Mouse (Mus musculus) heart, postnatal 0 days (tissue): ENCODE results near the gene Stox2. TPM values are rescaled to one million over a fixed set of nuclear protein-coding genes. Genes with fewer than 3 reads are reported as not detected.
A peak's percentile ranks its signal among the peaks of the same experiment; 100 is the strongest.

Experiments used
- ATAC-seq: fragments of 200-750 bp; cut with Nextera tagmentation; 2 replicates; pipeline ENCODE4 v1.8.0; 2017; ENCODE audit warnings: low read depth, moderate number of reproducible peaks, moderate library complexity; ENCODE audit not compliant: insufficient read depth
- DNase-seq: peaks from one replicate; pipeline ENCODE4 v3.0.0-alpha.2; 2016; ENCODE audit warnings: low spot score
- H3K27ac ChIP-seq: fragments of 300-500 bp; sonication (generic); 2 replicates; pipeline ENCODE4 v1.5.1; 2014; ENCODE audit warnings: low read depth, mild to moderate bottlenecking
- H3K27me3 ChIP-seq: fragments of 300-500 bp; sonication (generic); 2 replicates; pipeline ENCODE4 v1.6.1; 2014; ENCODE audit warnings: low read length, mixed read lengths; ENCODE audit not compliant: control insufficient read depth, insufficient read depth
- H3K36me3 ChIP-seq: fragments of 300-500 bp; sonication (generic); replicated peaks from 2 replicates; pipeline ENCODE4 v1.6.1; 2014; ENCODE audit warnings: low read length, mixed read lengths; ENCODE audit not compliant: control insufficient read depth, insufficient read depth
- H3K4me1 ChIP-seq: fragments of 300-500 bp; sonication (generic); 2 replicates; pipeline ENCODE4 v1.6.1; 2014; ENCODE audit warnings: antibody characterized with exemption; ENCODE audit not compliant: control insufficient read depth, insufficient read depth
- H3K4me2 ChIP-seq: fragments of 300-500 bp; sonication (generic); 2 replicates; pipeline ENCODE4 v1.6.1; 2014; ENCODE audit warnings: low read depth, mild to moderate bottlenecking, low read length, moderate library complexity
- H3K4me3 ChIP-seq: fragments of 300-500 bp; sonication (generic); 2 replicates; pipeline ENCODE4 v1.5.1; 2014; ENCODE audit warnings: low read depth, low read length
- H3K9ac ChIP-seq: fragments of 300-500 bp; sonication (generic); replicated peaks from 2 replicates; pipeline ENCODE4 v1.6.1; 2014; ENCODE audit warnings: low read depth, low read length, mixed read lengths
- H3K9me3 ChIP-seq: fragments of 300-500 bp; sonication (generic); replicated peaks from 2 replicates; pipeline ENCODE4 v1.6.1; 2016; ENCODE audit warnings: low read length; ENCODE audit not compliant: control insufficient read depth
- CTCF ChIP-seq: IDR thresholded peaks from 2 replicates; pipeline ENCODE4 v1.5.1; 2016; ENCODE audit warnings: antibody characterized with exemption, control low read depth, low read depth
- EP300 ChIP-seq: IDR thresholded peaks from 2 replicates; pipeline ENCODE4 v1.6.1; 2016; ENCODE audit warnings: antibody characterized with exemption, low read depth
- WGBS: fragments of 180-500 bp; shearing (Covaris S2); extraction: QIAGEN DNeasy Blood & Tissue Kit; methylation state at CpG from one replicate; pipeline ENCODE4 v1.1.7; 2014; 5-methylcytosine and 5-hydroxymethylcytosine counted together
- polyA plus RNA-seq: library from polyadenylated mRNA; unstranded; fragments of >200 nt; fragmentation: Nextera tagmentation; extraction: Ambion mirVana; gene quantifications from 2 replicates; pipeline ENCODE4 v1.2.1, GENCODE M21; 2015
- total RNA-seq: library from RNA; depleted of rRNA; stranded (reverse); fragments of >200 nt; gene quantifications from 2 replicates; pipeline ENCODE4 v1.2.3, GENCODE M21; 2014; ENCODE audit warnings: low replicate concordance; rRNA removed

Gene Stox2
- total and polyA plus RNA-seq, 2 experiments from 2014 or later = 6.2 to 12.7 TPM

DNA sequence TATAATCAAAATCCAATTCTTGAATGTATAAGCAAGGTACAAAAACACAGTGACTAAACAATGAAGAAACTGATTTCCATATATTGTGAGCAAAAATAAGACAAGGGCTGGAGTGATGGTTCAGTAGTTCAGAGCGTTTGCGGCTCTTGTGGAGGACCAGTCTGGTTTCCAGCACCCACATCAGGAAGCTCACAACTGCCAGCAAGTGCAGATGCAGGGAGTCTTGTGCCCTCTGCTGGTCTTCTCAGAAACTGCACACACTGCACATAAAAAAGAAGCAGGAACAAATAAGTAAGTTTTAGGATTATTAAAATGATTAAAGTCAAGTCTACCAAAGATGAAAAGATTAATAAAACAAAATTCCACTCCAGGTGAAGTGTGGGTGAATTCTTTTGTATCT lies 291.6 kb downstream of the Stox2 start:
- Histone ChIP-seq H3K27ac (no peak overlapping the region), H3K4me2 (no peak overlapping the region), H3K4me1 (no peaks in the 10 kb centered on the region), H3K27me3 (no peaks in the 10 kb centered on the region), H3K9ac (no peak overlapping the region), H3K4me3 (no peak overlapping the region), H3K36me3 (no peaks in the 10 kb centered on the region; the same call in 1 of the 2 replicates), H3K9me3 (peaks cover 15% of the 10 kb centered on the region)
- TF ChIP-seq EP300 (no peak), CTCF (no peak)
- 95% methylated on average over 2 of the region's 2 CpGs for WGBS
- no peak for DNase-seq
- ATAC-seq = no peak

DNA sequence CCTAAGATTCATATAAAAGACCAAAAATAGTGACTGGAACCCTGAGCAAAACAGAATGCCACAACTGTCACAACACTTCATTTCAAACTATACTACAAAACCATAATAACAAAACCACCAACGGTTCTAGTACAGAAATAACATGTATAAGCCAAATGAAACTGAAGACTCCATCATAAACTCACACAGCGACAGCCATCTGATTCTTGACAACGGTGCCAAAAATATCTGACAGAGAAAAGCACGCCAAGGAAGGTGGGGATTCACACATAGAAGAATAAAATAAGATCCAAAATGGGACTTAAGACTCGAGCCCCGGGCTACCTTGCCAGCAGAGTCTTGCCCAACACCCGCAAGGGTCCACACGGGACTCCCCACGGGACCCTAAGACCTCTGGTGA lies 300.9 kb downstream of the Stox2 start:
- no peak overlapping the region for H3K9ac ChIP-seq
- no peak overlapping the region for H3K4me2 ChIP-seq
- ATAC-seq = no peak
- H3K27me3 ChIP-seq = no peaks in the 10 kb centered on the region
- H3K36me3 ChIP-seq = no peaks in the 10 kb centered on the region
- H3K4me1 ChIP-seq = no peaks in the 10 kb centered on the region
- WGBS = 87% methylated on average over 7 of the region's 9 CpGs
- no peak overlapping the region for H3K4me3 ChIP-seq
- H3K27ac ChIP-seq = no peak overlapping the region
- DNase-seq = no peak
- H3K9me3 ChIP-seq = no peaks in the 10 kb centered on the region
- no peak for TF ChIP-seq EP300
- no peak for TF ChIP-seq CTCF

DNA sequence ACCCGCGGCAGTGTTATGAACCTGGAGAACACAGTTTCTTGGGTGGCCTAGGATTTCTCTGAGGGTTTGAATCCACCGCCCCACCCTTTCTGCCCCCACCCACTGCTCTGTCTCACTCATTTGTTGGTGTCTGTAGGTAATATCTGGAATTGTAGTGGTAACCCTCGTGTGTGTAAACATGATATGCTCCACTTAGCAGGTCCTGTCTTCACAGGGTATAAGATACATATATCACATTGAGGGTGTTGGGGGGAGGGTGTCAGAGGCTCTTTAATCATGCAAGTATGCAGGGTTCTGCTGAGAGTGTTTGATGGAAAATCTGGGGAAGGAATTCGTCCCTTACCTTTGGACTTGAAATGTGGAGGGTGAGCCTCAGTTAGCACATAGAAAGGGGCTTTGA lies 310.1 kb downstream of the Stox2 start:
- Histone ChIP-seq H3K4me1 (peaks cover 8% of the 10 kb centered on the region; the same call in 1 of the 2 replicates), H3K4me2 (peak overlapping the region; percentile 57), H3K27ac (no peak overlapping the region), H3K9ac (no peak overlapping the region), H3K27me3 (no peaks in the 10 kb centered on the region), H3K36me3 (no peaks in the 10 kb centered on the region), H3K4me3 (peak overlapping the region; percentile 31), H3K9me3 (no peaks in the 10 kb centered on the region)
- no peak for TF ChIP-seq CTCF
- TF ChIP-seq EP300 = no peak
- ATAC-seq (no peak), DNase-seq (no peak)
- 28% methylated on average over 5 of the region's 5 CpGs for WGBS

DNA sequence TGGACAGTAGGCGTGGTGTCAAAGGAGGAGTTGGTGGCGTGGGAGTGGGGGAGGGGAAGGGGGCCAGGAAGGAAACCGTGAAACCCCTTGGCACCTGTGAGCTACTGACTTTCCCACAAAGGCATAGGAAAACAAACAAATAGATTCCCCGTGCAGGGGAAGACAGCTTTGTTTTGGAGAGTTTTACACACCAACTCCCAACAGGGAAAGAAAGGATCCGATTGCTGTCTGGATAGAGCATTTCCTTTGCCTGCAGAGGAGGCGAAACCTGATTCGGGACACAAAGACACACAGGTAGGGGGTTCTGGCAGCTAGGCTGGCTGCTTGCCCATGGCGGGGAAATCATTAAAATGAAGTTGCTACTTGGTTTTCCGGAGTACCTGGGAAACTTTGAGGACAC lies 310.6 kb downstream of the Stox2 start:
- ATAC-seq (no peak), DNase-seq (no peak)
- Histone ChIP-seq H3K9me3 (no peaks in the 10 kb centered on the region), H3K36me3 (no peaks in the 10 kb centered on the region), H3K27ac (no peak overlapping the region), H3K4me2 (peak overlapping the region; percentile 57), H3K27me3 (no peaks in the 10 kb centered on the region), H3K4me1 (peaks cover 8% of the 10 kb centered on the region; the same call in 1 of the 2 replicates), H3K4me3 (peak overlapping the region; percentile 31), H3K9ac (no peak overlapping the region; the same call in 1 of the 2 replicates)
- WGBS = 13% methylated on average over 9 of the region's 9 CpGs
- TF ChIP-seq CTCF (no peak), EP300 (no peak)

DNA sequence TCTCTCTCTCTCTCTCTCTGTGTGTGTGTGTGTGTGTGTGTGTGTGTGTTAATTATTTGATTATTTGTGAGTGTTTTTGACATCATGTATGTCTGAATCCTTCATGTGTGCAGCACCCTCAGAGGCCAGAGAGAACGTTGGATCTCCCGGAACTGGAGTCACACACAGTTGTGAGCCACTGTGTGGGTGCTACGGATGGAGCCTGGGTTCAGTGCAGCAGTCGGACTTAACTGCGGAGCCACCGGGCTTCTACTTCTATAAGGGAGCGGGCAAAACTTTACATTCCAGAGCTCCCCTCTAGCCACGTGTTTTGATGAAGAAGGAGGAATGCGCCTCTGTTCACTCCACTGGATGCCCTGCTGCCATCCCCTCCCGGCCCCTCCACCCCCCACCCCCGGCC lies 311.4 kb downstream of the Stox2 start:
- peaks cover 8% of the 10 kb centered on the region; the same call in 1 of the 2 replicates for H3K4me1 ChIP-seq
- H3K4me2 ChIP-seq = peak overlapping the region; percentile 57
- H3K9ac ChIP-seq = no peak overlapping the region
- no peaks in the 10 kb centered on the region for H3K36me3 ChIP-seq
- WGBS = 42% methylated on average over 11 of the region's 11 CpGs
- H3K4me3 ChIP-seq = no peak overlapping the region
- no peak for ATAC-seq
- H3K27me3 ChIP-seq = no peaks in the 10 kb centered on the region
- no peak overlapping the region for H3K27ac ChIP-seq
- H3K9me3 ChIP-seq = no peaks in the 10 kb centered on the region
- no peak for TF ChIP-seq CTCF
- DNase-seq = no peak

DNA sequence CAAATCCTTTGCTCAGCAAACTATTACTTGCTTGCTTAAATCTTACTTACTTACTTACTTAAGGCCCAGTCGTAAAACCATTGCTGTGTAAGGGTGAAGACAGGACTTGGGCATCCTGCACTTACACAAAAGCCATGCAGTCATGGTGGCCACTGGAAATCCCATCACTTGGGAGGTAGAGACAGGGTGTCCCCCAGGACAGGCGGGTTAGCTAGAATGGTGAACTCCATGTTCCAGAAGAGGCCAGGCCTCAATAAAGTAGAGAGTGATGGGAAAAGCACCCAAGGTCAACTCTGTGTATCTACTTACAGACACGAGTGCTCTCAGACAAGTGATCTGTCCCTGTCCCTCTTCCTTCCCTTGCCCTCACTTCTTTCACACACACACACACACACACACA lies 312.8 kb downstream of the Stox2 start:
- 88% methylated on average over 3 of the region's 3 CpGs for WGBS
- TF ChIP-seq CTCF = no peak
- no peak for TF ChIP-seq EP300
- DNase-seq = no peak
- no peak overlapping the region for H3K27ac ChIP-seq
- H3K36me3 ChIP-seq = no peaks in the 10 kb centered on the region
- no peak overlapping the region for H3K9ac ChIP-seq
- ATAC-seq = no peak
- H3K4me2 ChIP-seq = no peak overlapping the region
- H3K9me3 ChIP-seq = no peaks in the 10 kb centered on the region
- no peak overlapping the region for H3K4me3 ChIP-seq
- peaks cover 8% of the 10 kb centered on the region; the same call in 1 of the 2 replicates for H3K4me1 ChIP-seq
- no peaks in the 10 kb centered on the region for H3K27me3 ChIP-seq

Other genes with a start within 250 kb of the Stox2 start
- 23.1 and 26.7 TPM in 2 replicates for gene Trappc11, start 87.1 kb upstream of the Stox2 start, total RNA-seq
- 14.0 TPM in 2 replicates for gene Trappc11, start 87.1 kb upstream of the Stox2 start, polyA plus RNA-seq
- 13.3 and 23.8 TPM in 2 replicates for gene Rwdd4a, start 87.3 kb upstream of the Stox2 start, total RNA-seq
- 42.4 and 44.5 TPM in 2 replicates for gene Rwdd4a, start 87.3 kb upstream of the Stox2 start, polyA plus RNA-seq
- gene Ing2, start 229.2 kb upstream of the Stox2 start, total RNA-seq = 3.0 and 10.8 TPM in 2 replicates
- 4.1 and 5.8 TPM in 2 replicates for gene Ing2, start 229.2 kb upstream of the Stox2 start, polyA plus RNA-seq